Mouse (Mus musculus): Measurements from ENCODE around the gene Olfr1362. TPM values are rescaled to one million over a fixed set of nuclear protein-coding genes. Genes with fewer than 3 reads are reported as not detected.

Olfr1362 gene
- total RNA-seq (2012; rRNA removed), result not detected in 2 replicates

DNA sequence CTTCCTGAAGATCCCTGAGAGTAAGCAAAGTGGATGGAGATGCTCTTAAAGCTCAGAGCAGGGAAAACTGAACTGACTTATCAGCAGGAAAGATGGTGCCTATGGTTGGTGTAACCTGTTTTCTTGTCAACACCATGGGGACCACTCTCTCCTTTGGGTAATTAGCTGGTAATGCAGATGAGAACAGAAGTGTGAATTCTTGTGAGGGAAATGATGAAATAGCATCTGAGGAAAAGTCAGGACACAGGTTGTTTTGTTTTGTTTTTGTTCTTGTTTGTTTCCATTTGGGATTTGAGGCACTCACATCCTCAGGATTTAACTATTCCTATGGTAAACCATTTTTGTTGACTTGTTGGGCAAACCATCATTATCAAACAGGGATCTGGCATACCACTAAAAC is at the start of gene Olfr1362:
Gene Olfr1362, minus strand, starts transcription at position 101 of the 400 bp plus-strand sequence.
- Histone ChIP-seq H3K9me3 (ENCODE audit: control insufficient read depth, insufficient read depth, low read depth, low read length) (no peaks in the 10 kb centered on the region), H3K27ac (ENCODE audit: insufficient read depth, low read depth, low read length, poor library complexity, severe bottlenecking) (no peak within 1 kb of the TSS), H3K4me3 (ENCODE audit: insufficient read depth in 1 of 2, low read depth in 1 of 2, low read length in 2 of 2, poor library complexity in 1 of 2, severe bottlenecking in 1 of 2) (no peak within 1 kb of the TSS), H3K36me3 (ENCODE audit: control insufficient read depth, insufficient read depth, low read length, poor library complexity, severe bottlenecking) (no peaks in the 10 kb centered on the region), H3K9ac (ENCODE audit: insufficient read depth, low read depth, low read length, poor library complexity, severe bottlenecking) (no peak within 1 kb of the TSS), H3K4me1 (ENCODE audit: control insufficient read depth in 2 of 2, insufficient read depth in 2 of 2, low read length in 2 of 2, poor library complexity in 1 of 2) (no peaks in the 10 kb centered on the region)
- no peak for DNase-seq (ENCODE audit: low read depth, low spot score)
- in situ Hi-C loops (cut with MboI; ENCODE audit: low sequenced_read_pairs in 2 of 2, unreplicated experiment in 2 of 2), result no loop called here
- TF ChIP-seq MAFK (IDR thresholded peaks at IDR 0.05; ENCODE audit: insufficient read depth, low read depth, low read length), result no peak
- no peak for TF ChIP-seq HCFC1 (IDR thresholded peaks at IDR 0.05; ENCODE audit: borderline replicate concordance, insufficient read depth, low read length)
- no peak for TF ChIP-seq ZC3H11A (IDR thresholded peaks at IDR 0.05; ENCODE audit: borderline replicate concordance, low read depth, low read length)
- TF ChIP-seq ZNF384 (IDR thresholded peaks at IDR 0.05; ENCODE audit: low read depth, low read length), result no peak
- no peak for TF ChIP-seq CHD2 (IDR thresholded peaks at IDR 0.05; ENCODE audit: low read depth, low read length)

DNA sequence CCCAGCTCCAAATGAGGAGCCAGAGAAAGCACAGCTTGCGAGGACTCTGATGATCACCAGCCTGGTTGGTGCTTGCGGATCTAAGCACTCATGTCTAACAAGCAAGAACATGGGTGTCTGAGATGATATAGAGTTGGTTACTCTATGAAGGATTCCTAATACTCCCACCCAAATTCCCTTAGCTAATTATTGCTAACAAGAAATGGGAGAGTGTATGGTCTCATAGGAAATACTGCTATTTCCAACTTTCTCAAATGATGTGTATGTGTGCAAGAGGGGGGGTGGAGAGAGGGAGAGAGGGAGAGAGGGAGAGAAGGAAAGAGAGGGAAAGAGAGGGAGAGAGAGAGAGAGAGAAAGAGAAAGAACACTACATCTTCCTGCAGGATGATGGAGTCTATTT is 49.5 kb upstream of the Olfr1362 start, which contains the start of gene Olfr1361:
Gene Olfr1361, minus strand, starts transcription at position 101 of the 400 bp plus-strand sequence.
- no peak for DNase-seq (ENCODE audit: low read depth, low spot score)
- no peak within 1 kb of the TSS for H3K4me3 ChIP-seq (ENCODE audit: insufficient read depth in 1 of 2, low read depth in 1 of 2, low read length in 2 of 2, poor library complexity in 1 of 2, severe bottlenecking in 1 of 2)
- no peaks in the 10 kb centered on the region for H3K9me3 ChIP-seq (ENCODE audit: control insufficient read depth, insufficient read depth, low read depth, low read length)
- no peak within 1 kb of the TSS for H3K9ac ChIP-seq (ENCODE audit: insufficient read depth, low read depth, low read length, poor library complexity, severe bottlenecking)
- H3K36me3 ChIP-seq (ENCODE audit: control insufficient read depth, insufficient read depth, low read length, poor library complexity, severe bottlenecking), result no peaks in the 10 kb centered on the region
- H3K27ac ChIP-seq (ENCODE audit: insufficient read depth, low read depth, low read length, poor library complexity, severe bottlenecking), result no peak within 1 kb of the TSS
- H3K4me1 ChIP-seq (ENCODE audit: control insufficient read depth in 2 of 2, insufficient read depth in 2 of 2, low read length in 2 of 2, poor library complexity in 1 of 2), result no peaks in the 10 kb centered on the region
- in situ Hi-C loops (cut with MboI; ENCODE audit: low sequenced_read_pairs in 2 of 2, unreplicated experiment in 2 of 2), result no loop called here
- TF ChIP-seq HCFC1 (IDR thresholded peaks at IDR 0.05; ENCODE audit: borderline replicate concordance, insufficient read depth, low read length), result no peak

DNA sequence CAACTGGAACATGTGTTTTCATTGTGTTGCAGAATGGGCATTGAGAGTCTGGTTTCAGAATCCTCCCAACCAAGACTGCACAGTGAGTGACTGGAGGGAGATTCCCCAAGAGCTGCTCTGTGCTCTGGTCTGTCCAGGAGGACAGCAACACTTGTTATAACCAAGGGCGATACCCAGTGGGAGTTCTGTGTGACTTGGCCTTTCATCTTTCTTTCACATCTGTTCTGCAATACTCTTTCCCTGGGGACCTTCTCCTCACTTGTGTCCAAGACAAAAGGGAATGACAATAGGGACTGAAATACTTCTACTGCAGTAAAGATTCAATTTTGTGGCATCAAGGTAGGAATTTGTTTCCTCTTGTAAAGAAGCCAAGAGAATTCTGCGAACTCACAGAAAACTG is 28.6 kb upstream of the Olfr1362 start, which contains the start of gene Olfr11:
Gene Olfr11, minus strand, starts transcription at position 101 of the 400 bp plus-strand sequence.
- DNase-seq (ENCODE audit: low read depth, low spot score), result no peak
- TF ChIP-seq CHD2 (IDR thresholded peaks at IDR 0.05; ENCODE audit: low read depth, low read length), result no peak
- no peak for TF ChIP-seq ZNF384 (IDR thresholded peaks at IDR 0.05; ENCODE audit: low read depth, low read length)
- TF ChIP-seq HCFC1 (IDR thresholded peaks at IDR 0.05; ENCODE audit: borderline replicate concordance, insufficient read depth, low read length), result no peak
- TF ChIP-seq MAFK (IDR thresholded peaks at IDR 0.05; ENCODE audit: insufficient read depth, low read depth, low read length), result no peak
- no peak for TF ChIP-seq ZC3H11A (IDR thresholded peaks at IDR 0.05; ENCODE audit: borderline replicate concordance, low read depth, low read length)
- Histone ChIP-seq H3K9me3 (ENCODE audit: control insufficient read depth, insufficient read depth, low read depth, low read length) (no peaks in the 10 kb centered on the region), H3K9ac (ENCODE audit: insufficient read depth, low read depth, low read length, poor library complexity, severe bottlenecking) (no peak within 1 kb of the TSS), H3K4me3 (ENCODE audit: insufficient read depth in 1 of 2, low read depth in 1 of 2, low read length in 2 of 2, poor library complexity in 1 of 2, severe bottlenecking in 1 of 2) (no peak within 1 kb of the TSS), H3K27ac (ENCODE audit: insufficient read depth, low read depth, low read length, poor library complexity, severe bottlenecking) (no peak within 1 kb of the TSS), H3K36me3 (ENCODE audit: control insufficient read depth, insufficient read depth, low read length, poor library complexity, severe bottlenecking) (no peaks in the 10 kb centered on the region), H3K4me1 (ENCODE audit: control insufficient read depth in 2 of 2, insufficient read depth in 2 of 2, low read length in 2 of 2, poor library complexity in 1 of 2) (no peaks in the 10 kb centered on the region)
- in situ Hi-C loops (cut with MboI; ENCODE audit: low sequenced_read_pairs in 2 of 2, unreplicated experiment in 2 of 2), result no loop called here

DNA sequence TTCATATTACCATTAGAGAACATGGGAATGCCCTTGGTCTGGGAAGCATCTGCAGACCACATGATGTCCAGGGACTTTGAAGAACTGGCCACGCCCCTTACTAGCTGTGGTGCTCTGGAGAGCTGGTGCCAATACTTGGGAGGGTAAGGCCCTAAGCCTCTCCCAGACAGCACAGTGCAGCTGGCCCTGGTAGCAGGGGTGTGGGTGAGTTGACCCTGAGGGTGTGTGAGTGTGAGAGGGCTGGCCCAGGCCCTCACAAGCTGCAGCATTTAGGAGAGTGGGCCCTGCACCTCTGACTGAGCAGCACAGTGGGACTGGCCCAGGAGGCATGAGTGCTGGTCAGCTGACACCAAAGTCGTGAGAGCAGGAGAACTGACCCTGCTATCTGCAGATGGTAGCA is 22.2 kb downstream of the Olfr1362 start:
- H3K4me1 ChIP-seq (ENCODE audit: control insufficient read depth in 2 of 2, insufficient read depth in 2 of 2, low read length in 2 of 2, poor library complexity in 1 of 2), result no peaks in the 10 kb centered on the region
- no peak for DNase-seq (ENCODE audit: low read depth, low spot score)
- H3K9me3 ChIP-seq (ENCODE audit: control insufficient read depth, insufficient read depth, low read depth, low read length), result no peaks in the 10 kb centered on the region
- no peak overlapping the region for H3K4me3 ChIP-seq (ENCODE audit: insufficient read depth in 1 of 2, low read depth in 1 of 2, low read length in 2 of 2, poor library complexity in 1 of 2, severe bottlenecking in 1 of 2)
- TF ChIP-seq HCFC1 (IDR thresholded peaks at IDR 0.05; ENCODE audit: borderline replicate concordance, insufficient read depth, low read length) (no peak), ZNF384 (IDR thresholded peaks at IDR 0.05; ENCODE audit: low read depth, low read length) (no peak), CHD2 (IDR thresholded peaks at IDR 0.05; ENCODE audit: low read depth, low read length) (no peak), ZC3H11A (IDR thresholded peaks at IDR 0.05; ENCODE audit: borderline replicate concordance, low read depth, low read length) (no peak), MAFK (IDR thresholded peaks at IDR 0.05; ENCODE audit: insufficient read depth, low read depth, low read length) (no peak)
- in situ Hi-C loops (cut with MboI; ENCODE audit: low sequenced_read_pairs in 2 of 2, unreplicated experiment in 2 of 2), result no loop called here
- no peaks in the 10 kb centered on the region for H3K36me3 ChIP-seq (ENCODE audit: control insufficient read depth, insufficient read depth, low read length, poor library complexity, severe bottlenecking)
- H3K9ac ChIP-seq (ENCODE audit: insufficient read depth, low read depth, low read length, poor library complexity, severe bottlenecking), result no peak overlapping the region
- no peak overlapping the region for H3K27ac ChIP-seq (ENCODE audit: insufficient read depth, low read depth, low read length, poor library complexity, severe bottlenecking)

DNA sequence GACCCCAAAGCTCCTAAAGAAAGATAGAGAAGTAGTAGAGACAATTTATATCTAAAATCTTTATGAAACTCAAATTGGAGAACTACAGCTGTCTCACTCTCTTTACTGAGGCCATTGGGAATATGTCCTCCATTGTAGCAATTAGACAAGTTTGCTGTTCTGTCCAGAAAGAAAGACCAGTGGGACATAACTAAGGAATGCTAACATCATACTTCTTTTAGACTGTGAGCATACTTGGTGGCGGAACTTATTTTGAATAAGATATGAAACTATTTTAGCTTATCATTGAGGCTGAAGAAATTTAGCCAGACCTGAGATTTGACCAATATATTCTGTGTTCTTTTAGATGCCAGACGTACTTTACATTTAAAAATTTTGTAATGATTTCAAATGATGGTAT is 32.2 kb downstream of the Olfr1362 start, which contains the start of gene Olfr1364:
Gene Olfr1364, minus strand, starts transcription at position 101 of the 400 bp plus-strand sequence.
- Histone ChIP-seq H3K4me1 (ENCODE audit: control insufficient read depth in 2 of 2, insufficient read depth in 2 of 2, low read length in 2 of 2, poor library complexity in 1 of 2) (no peaks in the 10 kb centered on the region), H3K4me3 (ENCODE audit: insufficient read depth in 1 of 2, low read depth in 1 of 2, low read length in 2 of 2, poor library complexity in 1 of 2, severe bottlenecking in 1 of 2) (no peak within 1 kb of the TSS), H3K36me3 (ENCODE audit: control insufficient read depth, insufficient read depth, low read length, poor library complexity, severe bottlenecking) (no peaks in the 10 kb centered on the region), H3K9ac (ENCODE audit: insufficient read depth, low read depth, low read length, poor library complexity, severe bottlenecking) (no peak within 1 kb of the TSS), H3K27ac (ENCODE audit: insufficient read depth, low read depth, low read length, poor library complexity, severe bottlenecking) (no peak within 1 kb of the TSS), H3K9me3 (ENCODE audit: control insufficient read depth, insufficient read depth, low read depth, low read length) (no peaks in the 10 kb centered on the region)
- in situ Hi-C loops (cut with MboI; ENCODE audit: low sequenced_read_pairs in 2 of 2, unreplicated experiment in 2 of 2), result no loop called here
- no peak for DNase-seq (ENCODE audit: low read depth, low spot score)
- TF ChIP-seq MAFK (IDR thresholded peaks at IDR 0.05; ENCODE audit: insufficient read depth, low read depth, low read length), result no peak
- no peak for TF ChIP-seq HCFC1 (IDR thresholded peaks at IDR 0.05; ENCODE audit: borderline replicate concordance, insufficient read depth, low read length)
- no peak for TF ChIP-seq ZNF384 (IDR thresholded peaks at IDR 0.05; ENCODE audit: low read depth, low read length)
- TF ChIP-seq CHD2 (IDR thresholded peaks at IDR 0.05; ENCODE audit: low read depth, low read length), result no peak

Other genes with a start within 250 kb of the Olfr1362 start
- gene Zkscan3, start 211.3 kb downstream of the Olfr1362 start, total RNA-seq (2012; rRNA removed), result 20.4 and 21.7 TPM in 2 replicates
- gene Pgbd1, start 173.0 kb downstream of the Olfr1362 start, total RNA-seq (2012; rRNA removed), result 1.2 and 1.5 TPM in 2 replicates
- 22.9 and 25.8 TPM in 2 replicates for gene Zscan26, start 160.3 kb downstream of the Olfr1362 start, total RNA-seq (2012; rRNA removed)
- 0.58 and 0.98 TPM in 2 replicates for gene Nkapl, start 145.5 kb downstream of the Olfr1362 start, total RNA-seq (2012; rRNA removed)
- gene Zkscan4, start 135.1 kb downstream of the Olfr1362 start, total RNA-seq (2012; rRNA removed), result 0.31 and 0.79 TPM in 2 replicates
- gene Gm10065, start 134.6 kb downstream of the Olfr1362 start, total RNA-seq (2012; rRNA removed), result not detected in 2 replicates
- gene AK157302, start 118.8 kb downstream of the Olfr1362 start, total RNA-seq (2012; rRNA removed), result 0.11 and 0.31 TPM in 2 replicates
- gene Gm11273, start 112.6 kb downstream of the Olfr1362 start, total RNA-seq (2012; rRNA removed), result 23.4 and 35.7 TPM in 2 replicates
- gene Zkscan8, start 82.9 kb downstream of the Olfr1362 start, total RNA-seq (2012; rRNA removed), result 9.2 and 16.1 TPM in 2 replicates
- gene Olfr1366, start 71.2 kb downstream of the Olfr1362 start, total RNA-seq (2012; rRNA removed), result not detected in 2 replicates
- gene Olfr1535, start 54.1 kb downstream of the Olfr1362 start, total RNA-seq (2012; rRNA removed), result not detected in 2 replicates
- not detected in 2 replicates for gene Olfr1364, start 32.3 kb downstream of the Olfr1362 start, total RNA-seq (2012; rRNA removed)
- 0.13 TPM in 1 of 2 replicates, not detected in the other for gene Olfr11, start 28.5 kb upstream of the Olfr1362 start, total RNA-seq (2012; rRNA removed)
- gene Olfr1361, start 49.4 kb upstream of the Olfr1362 start, total RNA-seq (2012; rRNA removed), result not detected in 2 replicates
- gene Olfr1360, start 63.4 kb upstream of the Olfr1362 start, total RNA-seq (2012; rRNA removed), result not detected in 2 replicates
- not detected in 2 replicates for gene Olfr1359, start 84.1 kb upstream of the Olfr1362 start, total RNA-seq (2012; rRNA removed)
- gene Hist1h2bl, start 102.1 kb upstream of the Olfr1362 start, total RNA-seq (2012; rRNA removed), result 1,275 and 1,694 TPM in 2 replicates
- gene Hist1h2ai, start 102.4 kb upstream of the Olfr1362 start, total RNA-seq (2012; rRNA removed), result 1,685 and 2,304 TPM in 2 replicates
- 2,227 and 2,394 TPM in 2 replicates for gene Hist1h3h, start 103.6 kb upstream of the Olfr1362 start, total RNA-seq (2012; rRNA removed)
- 468 and 757 TPM in 2 replicates for gene Hist1h2bm, start 108.0 kb upstream of the Olfr1362 start, total RNA-seq (2012; rRNA removed)
- gene Hist1h4j, start 121.0 kb upstream of the Olfr1362 start, total RNA-seq (2012; rRNA removed), result 158 and 260 TPM in 2 replicates
- gene Hist1h4k, start 136.5 kb upstream of the Olfr1362 start, total RNA-seq (2012; rRNA removed), result 2,674 and 2,766 TPM in 2 replicates
- gene Hist1h2ak, start 139.8 kb upstream of the Olfr1362 start, total RNA-seq (2012; rRNA removed), result 1,029 and 1,218 TPM in 2 replicates
- 306 and 496 TPM in 2 replicates for gene Hist1h2bn, start 140.1 kb upstream of the Olfr1362 start, total RNA-seq (2012; rRNA removed)
- 619 and 849 TPM in 2 replicates for gene Hist1h1b, start 166.6 kb upstream of the Olfr1362 start, total RNA-seq (2012; rRNA removed)
- 874 and 1,089 TPM in 2 replicates for gene Hist1h3i, start 169.3 kb upstream of the Olfr1362 start, total RNA-seq (2012; rRNA removed)
- gene Hist1h2an, start 173.2 kb upstream of the Olfr1362 start, total RNA-seq (2012; rRNA removed), result 657 and 889 TPM in 2 replicates
- 634 and 879 TPM in 2 replicates for gene Hist1h2bp, start 173.4 kb upstream of the Olfr1362 start, total RNA-seq (2012; rRNA removed)
- gene Hist1h2bq, start 196.2 kb upstream of the Olfr1362 start, total RNA-seq (2012; rRNA removed), result 1,775 and 2,433 TPM in 2 replicates
- 669 TPM in 1 of 2 replicates, not detected in the other for gene Hist1h2ao, start 196.4 kb upstream of the Olfr1362 start, total RNA-seq (2012; rRNA removed)
- 9.8 and 22.8 TPM in 2 replicates for gene Hist1h4m, start 197.7 kb upstream of the Olfr1362 start, total RNA-seq (2012; rRNA removed)
- 2,365 and 3,405 TPM in 2 replicates for gene Hist1h4n, start 218.2 kb upstream of the Olfr1362 start, total RNA-seq (2012; rRNA removed)
- gene Hist1h2ap, start 219.5 kb upstream of the Olfr1362 start, total RNA-seq (2012; rRNA removed), result 3,404 and 3,578 TPM in 2 replicates
- gene Hist1h2br, start 219.7 kb upstream of the Olfr1362 start, total RNA-seq (2012; rRNA removed), result 1,712 and 2,111 TPM in 2 replicates